Mouse (Mus musculus) stomach, postnatal 0 days (tissue): ENCODE measurements at regions not wholly inside any gene's neighbourhood (a gene's known extent, or its start where the extent isn't known, plus 50 kb on each side); places are given as distances from the start of the nearest gene placed in this dataset.

Experiments
- ATAC-seq: fragments of 200-750 bp; cut with Nextera tagmentation; 2 replicates; pipeline ENCODE4 v1.8.0; 2017; ENCODE audit not compliant: low FRiP score, low TSS enrichment
- DNase-seq: peaks from one replicate; pipeline ENCODE4 v3.0.0-alpha.2; 2016; ENCODE audit warnings: low spot score
- H3K27ac ChIP-seq: fragments of 300-500 bp; sonication (generic); replicated peaks from 2 replicates; pipeline ENCODE4 v1.5.1; 2014; ENCODE audit warnings: mild to moderate bottlenecking, control low read depth
- H3K27me3 ChIP-seq: fragments of 300-500 bp; sonication (generic); 2 replicates; pipeline ENCODE4 v1.6.1; 2014; ENCODE audit warnings: low read length; ENCODE audit not compliant: control insufficient read depth, insufficient read depth
- H3K36me3 ChIP-seq: fragments of 300-500 bp; sonication (generic); 2 replicates; pipeline ENCODE4 v1.6.1; 2014; ENCODE audit warnings: low read length, mixed read lengths; ENCODE audit not compliant: control insufficient read depth, insufficient read depth
- H3K4me1 ChIP-seq: fragments of 300-500 bp; sonication (generic); replicated peaks from 2 replicates; pipeline ENCODE4 v1.6.1; 2014; ENCODE audit warnings: antibody characterized with exemption; ENCODE audit not compliant: control insufficient read depth, insufficient read depth
- H3K4me2 ChIP-seq: fragments of 300-500 bp; sonication (generic); replicated peaks from 2 replicates; pipeline ENCODE4 v1.6.1; 2014; ENCODE audit warnings: low read depth, mild to moderate bottlenecking, control low read depth, moderate library complexity
- H3K4me3 ChIP-seq: fragments of 300-500 bp; sonication (generic); 2 replicates; pipeline ENCODE4 v1.5.1; 2014; ENCODE audit warnings: low read depth, low read length, control low read depth
- H3K9ac ChIP-seq: fragments of 300-500 bp; sonication (generic); 2 replicates; pipeline ENCODE4 v1.6.1; 2014; ENCODE audit warnings: mild to moderate bottlenecking, low read length, control low read depth, mixed read lengths
- H3K9me3 ChIP-seq: fragments of 300-500 bp; sonication (generic); 2 replicates; pipeline ENCODE4 v1.6.1; 2016; ENCODE audit warnings: low read length; ENCODE audit not compliant: control insufficient read depth
- CTCF ChIP-seq: IDR thresholded peaks from 2 replicates; pipeline ENCODE4 v1.5.1; 2016; ENCODE audit warnings: antibody characterized with exemption, low read depth, mild to moderate bottlenecking, moderate library complexity
- EP300 ChIP-seq: optimal IDR thresholded peaks from 2 replicates; pipeline ENCODE3; 2016; ENCODE audit warnings: antibody characterized with exemption
- WGBS: fragments of 180-500 bp; shearing (Covaris S2); extraction: QIAGEN DNeasy Blood & Tissue Kit; methylation state at CpG from one replicate; pipeline ENCODE4 v1.1.7; 2014; 5-methylcytosine and 5-hydroxymethylcytosine counted together

- ATAC-seq = peak; percentile 83
- Histone ChIP-seq H3K36me3 (no peaks in the 10 kb centered on the region), H3K9ac (no peak overlapping the region), H3K4me3 (no peak overlapping the region), H3K27me3 (no peaks in the 10 kb centered on the region), H3K9me3 (no peaks in the 10 kb centered on the region), H3K27ac (peak overlapping the region; percentile 25; the same call in 1 of the 2 replicates), H3K4me2 (no peak overlapping the region), H3K4me1 (no peaks in the 10 kb centered on the region)
- peak; percentile 88 for DNase-seq
- no peak for TF ChIP-seq EP300
- TF ChIP-seq CTCF = no peak
- 17% methylated on average over 3 of the region's 3 CpGs for WGBS
Measured at GRCm38 (mm10) chr1:105179371-105179823, 177.1 kb downstream of the Rnf152 start.

- Histone ChIP-seq H3K9me3 (no peaks in the 10 kb centered on the region), H3K27me3 (no peaks in the 10 kb centered on the region), H3K4me3 (no peak overlapping the region), H3K4me2 (0 out of 2 replicates have a peak overlapping the region, but pooled peaks have one; percentile 17), H3K27ac (peak overlapping the region; percentile 74), H3K4me1 (no peaks in the 10 kb centered on the region), H3K36me3 (no peaks in the 10 kb centered on the region), H3K9ac (no peak overlapping the region)
- DNase-seq (no peak), ATAC-seq (no peak)
- WGBS = 24% methylated on average over 6 of the region's 6 CpGs
- TF ChIP-seq EP300 = no peak
- no peak for TF ChIP-seq CTCF
Measured at GRCm38 (mm10) chr1:105178773-105179172, 177.7 kb downstream of the Rnf152 start.

- Histone ChIP-seq H3K9ac (no peak overlapping the region), H3K4me1 (no peaks in the 10 kb centered on the region), H3K36me3 (no peaks in the 10 kb centered on the region), H3K27me3 (no peaks in the 10 kb centered on the region), H3K9me3 (no peaks in the 10 kb centered on the region), H3K4me2 (no peak overlapping the region), H3K27ac (peak overlapping the region; percentile 74), H3K4me3 (no peak overlapping the region)
- ATAC-seq = no peak
- TF ChIP-seq CTCF (no peak), EP300 (no peak)
- WGBS = 51% methylated on average over 2 of the region's 2 CpGs
- DNase-seq = no peak
Measured at GRCm38 (mm10) chr1:105177938-105178337, 178.6 kb downstream of the Rnf152 start.

GRCm38 (mm10) chr1:105177015-105177762 lies 179.3 kb downstream of the Rnf152 start:
- Histone ChIP-seq H3K27me3 (no peaks in the 10 kb centered on the region), H3K4me1 (no peaks in the 10 kb centered on the region), H3K4me3 (no peak overlapping the region), H3K27ac (peak overlapping the region; percentile 79), H3K9ac (no peak overlapping the region), H3K4me2 (no peak overlapping the region; the same call in 1 of the 2 replicates), H3K9me3 (no peaks in the 10 kb centered on the region), H3K36me3 (no peaks in the 10 kb centered on the region)
- WGBS = 40% methylated on average over 10 of the region's 10 CpGs
- peak; percentile 86 for ATAC-seq
- DNase-seq = peak; percentile 66
- no peak for TF ChIP-seq CTCF
- no peak for TF ChIP-seq EP300

- Histone ChIP-seq H3K4me3 (no peak overlapping the region), H3K36me3 (no peaks in the 10 kb centered on the region), H3K27me3 (no peaks in the 10 kb centered on the region), H3K27ac (0 out of 2 replicates have a peak overlapping the region, but pooled peaks have one; percentile 8), H3K9ac (no peak overlapping the region), H3K4me1 (no peaks in the 10 kb centered on the region), H3K4me2 (no peak overlapping the region), H3K9me3 (no peaks in the 10 kb centered on the region)
- no peak for DNase-seq
- TF ChIP-seq CTCF = no peak
- no peak for TF ChIP-seq EP300
- no peak for ATAC-seq
- WGBS = 59% methylated on average over 1 of the region's 1 CpGs
Measured at GRCm38 (mm10) chr1:105170979-105171378, 185.5 kb downstream of the Rnf152 start.

DNA sequence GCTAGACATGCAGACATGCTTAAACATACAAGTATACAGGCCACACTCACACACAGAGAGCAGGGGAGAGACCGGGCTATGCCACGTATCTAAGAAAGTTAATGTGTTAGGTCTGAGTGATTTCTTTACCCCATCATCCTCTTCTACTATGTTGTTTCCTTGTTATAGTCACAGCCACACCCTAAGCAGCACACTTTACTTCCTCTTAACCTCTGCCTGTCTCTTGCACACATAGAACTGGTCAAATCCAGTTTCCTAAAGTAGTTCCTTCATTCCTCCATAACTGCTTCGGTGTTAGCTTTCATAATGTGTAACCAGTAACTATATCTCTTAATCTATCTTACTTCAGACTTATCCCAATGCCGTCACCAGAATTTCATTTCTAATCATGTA lies 186.4 kb downstream of the Rnf152 start:
- TF ChIP-seq EP300 (no peak), CTCF (no peak)
- no peak overlapping the region for H3K4me3 ChIP-seq
- ATAC-seq (peak; percentile 96), DNase-seq (no peak)
- H3K27ac ChIP-seq = peak overlapping the region; percentile 73; the same call in 1 of the 2 replicates
- H3K9ac ChIP-seq = no peak overlapping the region
- H3K27me3 ChIP-seq = no peaks in the 10 kb centered on the region
- H3K36me3 ChIP-seq = no peaks in the 10 kb centered on the region
- H3K9me3 ChIP-seq = no peaks in the 10 kb centered on the region
- no peaks in the 10 kb centered on the region for H3K4me1 ChIP-seq
- 75% methylated on average over 4 of the region's 4 CpGs for WGBS
- H3K4me2 ChIP-seq = no peak overlapping the region
